Mouse (Mus musculus): ENCODE data around the gene Nrbp1.

The Nrbp1 gene

DNA sequence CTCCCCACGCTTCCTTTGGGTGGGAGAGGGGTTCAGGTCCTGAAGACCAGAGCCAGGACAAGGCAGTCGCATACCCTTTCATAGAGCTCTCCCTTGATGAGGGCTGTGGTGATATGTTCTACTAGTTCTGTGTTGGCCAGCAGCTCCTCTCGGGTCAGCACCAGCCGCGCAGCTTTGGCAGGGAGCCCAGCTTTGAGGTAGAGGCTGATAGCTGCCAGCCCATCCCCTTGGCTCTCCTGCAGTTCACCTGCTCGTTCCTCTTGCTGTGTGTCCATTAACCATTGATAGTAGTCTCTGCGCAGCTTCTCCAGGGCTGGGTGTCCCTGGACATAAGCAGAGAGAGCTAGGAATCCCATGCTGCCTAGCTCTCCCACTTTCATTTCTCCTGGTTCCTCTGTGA is 25.4 kb downstream of the Nrbp1 start:
- no peak for DNase-seq (ENCODE audit: low spot score in 2 of 2)

DNA sequence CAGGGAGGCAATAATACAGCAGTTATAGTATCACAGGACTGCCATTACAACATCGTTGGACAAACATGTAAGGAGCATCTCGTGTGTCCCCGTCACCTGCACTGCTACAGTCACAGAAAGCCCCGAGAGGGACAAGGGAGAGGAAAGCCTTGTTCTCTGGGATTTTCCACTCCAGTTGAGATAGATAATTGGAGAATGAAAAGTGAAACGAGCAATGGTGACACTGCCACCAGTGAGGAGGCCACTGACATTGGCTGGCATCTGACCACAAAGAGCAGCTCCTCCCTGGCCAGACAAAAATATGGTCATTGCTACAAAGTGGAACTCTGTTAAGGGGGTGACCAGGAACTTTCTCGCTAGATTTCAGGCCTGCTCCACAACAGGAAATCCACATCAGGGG is 27.0 kb downstream of the Nrbp1 start:
- DNase-seq (ENCODE audit: low spot score in 2 of 2): no peak

DNA sequence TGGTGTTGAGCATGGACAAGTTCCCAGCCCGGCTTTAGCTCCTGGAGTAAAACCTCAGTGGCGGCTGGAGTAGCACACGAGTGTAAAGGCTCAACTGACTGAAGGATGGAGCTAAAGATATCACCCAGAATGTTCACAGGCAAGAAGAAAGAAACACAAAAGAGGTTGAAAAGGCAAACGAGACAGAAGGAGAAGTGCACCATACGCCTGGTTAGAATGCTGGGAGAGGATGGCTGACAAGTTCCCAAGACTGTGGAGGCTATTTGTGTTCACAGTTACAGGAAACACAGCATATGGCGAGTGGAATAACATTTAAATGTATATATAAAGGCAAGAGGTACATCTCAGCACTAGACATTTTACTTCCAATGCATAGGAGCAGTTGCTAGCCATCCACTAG is 32.4 kb downstream of the Nrbp1 start:
- no peak for DNase-seq (ENCODE audit: low spot score in 2 of 2)

DNA sequence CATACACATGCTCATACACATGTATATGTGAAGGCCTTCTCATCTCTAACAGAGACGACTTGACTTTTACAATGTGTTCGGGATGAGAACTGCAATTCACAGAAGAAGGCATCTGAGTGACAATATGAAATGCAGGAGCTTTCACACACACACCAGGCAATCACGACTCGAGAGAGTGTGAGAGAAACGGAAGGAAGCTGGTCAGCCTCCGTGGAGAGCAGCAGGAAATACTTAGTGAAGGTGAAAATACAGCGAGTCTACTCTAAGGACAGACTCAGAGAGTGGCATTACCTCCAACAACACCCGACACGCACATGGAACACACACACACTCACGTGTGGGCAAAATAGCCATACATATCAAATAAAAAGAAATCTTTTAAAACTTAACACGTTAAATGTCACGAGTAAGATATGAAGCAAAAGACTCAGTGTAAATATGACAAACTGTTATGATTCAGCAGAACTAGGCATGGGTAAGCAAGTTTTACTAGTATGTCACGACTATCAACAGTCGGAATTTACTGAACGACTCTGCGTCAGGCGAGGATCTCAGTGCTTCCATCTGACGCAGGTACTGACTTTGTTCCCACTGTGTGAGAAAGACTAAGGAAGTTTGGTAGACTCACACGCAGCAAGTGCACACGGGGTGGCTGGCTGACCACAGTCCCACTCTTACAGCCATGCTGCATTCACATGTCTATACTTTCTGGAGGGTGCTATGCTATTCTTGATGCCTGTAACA is 38.8 kb downstream of the Nrbp1 start:
- no peak for DNase-seq (ENCODE audit: low spot score in 2 of 2)

DNA sequence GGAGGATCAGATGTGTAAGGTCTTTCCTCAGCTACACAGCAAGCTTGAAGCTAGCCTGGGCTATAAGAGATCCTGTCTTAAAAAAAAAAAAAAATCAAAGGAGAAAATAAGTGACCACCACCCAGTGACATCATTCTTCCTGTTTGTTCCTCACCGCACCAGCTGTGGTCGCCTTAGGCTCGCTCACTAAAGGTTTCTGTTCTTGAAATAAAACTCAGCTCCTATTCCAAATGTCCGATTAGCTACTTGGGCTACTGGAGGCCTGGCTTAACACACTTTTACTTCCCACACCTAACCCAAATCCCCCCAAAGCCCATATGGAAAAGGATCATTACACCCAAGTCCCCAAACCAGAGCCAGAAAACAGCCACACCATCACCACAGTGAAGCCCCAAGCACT is 47.6 kb downstream of the Nrbp1 start:
- no peak for DNase-seq (ENCODE audit: low spot score in 2 of 2)

DNA sequence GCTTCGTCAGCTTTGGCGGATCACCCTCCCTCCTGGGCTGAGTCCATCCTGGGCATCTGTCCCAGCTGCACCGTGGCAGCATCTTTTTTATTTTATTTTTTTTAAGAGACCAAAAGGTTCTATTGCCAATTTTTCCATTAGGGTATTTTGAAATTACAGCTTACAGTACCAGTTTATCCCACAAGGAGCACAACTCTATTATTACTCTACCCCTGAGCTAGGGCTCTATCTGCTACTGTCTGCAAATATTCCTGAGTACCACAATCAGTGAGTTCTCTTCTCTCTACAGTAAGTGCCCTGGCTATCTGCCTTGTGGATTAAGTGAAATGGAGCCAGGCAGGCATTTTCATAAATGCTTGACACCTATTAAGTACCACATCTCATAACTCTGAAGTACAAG is 48.0 kb downstream of the Nrbp1 start:
- DNase-seq (ENCODE audit: low spot score in 2 of 2): no peak

DNA sequence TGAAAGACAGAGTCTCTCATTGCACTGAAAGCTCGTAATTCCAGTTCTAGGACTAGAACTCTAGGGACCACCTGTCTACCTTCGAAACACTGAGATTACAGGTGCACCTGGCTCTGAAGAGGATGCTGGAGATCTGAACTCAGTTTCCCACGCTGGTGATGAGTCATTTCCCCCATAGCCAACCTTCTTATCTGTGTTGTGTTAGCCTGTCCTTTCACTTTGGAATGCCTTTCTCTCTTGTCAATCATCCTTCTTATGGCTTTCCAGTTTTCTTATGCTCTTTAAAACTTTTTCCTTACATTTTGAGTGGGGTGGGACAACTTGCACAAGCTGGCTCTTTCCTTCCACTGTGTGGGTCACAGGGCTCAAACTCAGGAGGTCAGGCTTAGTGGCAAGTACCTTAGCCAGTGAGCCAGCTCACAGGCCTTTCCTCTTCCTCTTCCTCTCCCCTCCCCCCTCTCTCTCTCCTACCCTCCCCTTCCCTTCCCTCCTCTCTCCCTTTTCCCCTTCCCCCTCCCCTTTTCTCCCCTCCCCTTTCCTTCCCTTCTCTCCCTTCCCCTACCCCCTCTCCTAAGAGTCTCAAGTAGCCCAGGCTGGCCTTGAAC is 49.1 kb downstream of the Nrbp1 start:
- DNase-seq (ENCODE audit: low spot score in 2 of 2): no peak

DNA sequence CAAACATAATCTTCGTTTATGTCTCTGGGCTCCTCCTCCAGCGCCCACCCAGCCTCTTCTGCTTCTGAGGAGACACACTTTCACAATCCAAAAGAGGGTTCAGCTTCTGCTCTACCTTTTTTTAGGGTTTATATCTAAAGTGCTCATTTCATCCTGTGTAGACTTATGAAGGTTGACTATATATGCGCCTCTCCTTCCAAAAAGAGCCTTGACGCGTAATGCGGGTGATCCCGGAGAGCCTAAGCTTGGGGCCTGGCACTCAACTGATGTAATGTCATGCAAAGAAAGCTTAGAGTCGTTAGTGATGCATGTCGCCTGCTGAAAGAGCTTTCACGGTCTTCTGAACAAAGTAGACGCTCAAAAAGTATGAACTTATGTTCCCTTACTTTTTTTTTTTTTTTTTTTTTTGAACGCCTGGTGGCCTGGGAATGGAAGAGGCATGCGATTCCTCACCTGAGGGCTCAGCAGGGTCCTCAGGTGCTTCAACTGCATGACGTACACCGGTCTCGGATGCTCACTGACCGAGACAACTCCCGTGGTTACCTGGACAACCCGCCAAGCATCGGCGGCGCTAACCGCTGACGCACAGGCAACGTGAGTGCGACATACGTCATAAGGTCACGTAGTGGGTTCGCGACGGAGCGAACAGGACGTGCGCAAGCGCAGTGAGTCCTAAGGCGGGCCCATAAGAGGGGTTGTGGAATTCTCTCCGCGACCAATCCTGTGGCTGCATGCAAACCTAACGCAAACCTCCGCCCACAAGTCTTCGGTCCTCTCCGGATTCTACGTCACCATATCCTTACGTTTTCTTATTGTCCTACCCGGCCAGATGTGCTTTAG is 50.1 kb downstream of the Nrbp1 start, which contains the start of gene Ift172:
Gene Ift172 (minus strand): TSS at position 596 of the 840 bp plus-strand sequence.
- DNase-seq (ENCODE audit: low spot score in 2 of 2): peak; percentile 94 to 96

DNA sequence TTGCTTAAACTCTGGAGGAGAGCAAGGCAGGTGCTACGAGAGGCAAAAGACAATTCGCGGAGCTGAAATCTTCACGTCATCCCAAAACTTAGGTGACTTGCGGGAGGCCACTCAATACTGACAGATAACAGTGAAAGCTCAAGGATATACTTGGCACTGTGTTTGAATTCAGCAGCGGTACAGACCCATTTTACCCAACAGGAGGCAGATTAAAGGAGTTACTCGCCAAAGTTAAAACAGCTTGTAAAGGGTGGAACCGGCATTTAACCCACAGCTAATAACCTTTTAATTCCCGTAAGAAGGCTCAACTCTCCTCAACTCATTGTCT is 50.7 kb downstream of the Nrbp1 start:
- DNase-seq (ENCODE audit: low spot score in 2 of 2): no peak

DNA sequence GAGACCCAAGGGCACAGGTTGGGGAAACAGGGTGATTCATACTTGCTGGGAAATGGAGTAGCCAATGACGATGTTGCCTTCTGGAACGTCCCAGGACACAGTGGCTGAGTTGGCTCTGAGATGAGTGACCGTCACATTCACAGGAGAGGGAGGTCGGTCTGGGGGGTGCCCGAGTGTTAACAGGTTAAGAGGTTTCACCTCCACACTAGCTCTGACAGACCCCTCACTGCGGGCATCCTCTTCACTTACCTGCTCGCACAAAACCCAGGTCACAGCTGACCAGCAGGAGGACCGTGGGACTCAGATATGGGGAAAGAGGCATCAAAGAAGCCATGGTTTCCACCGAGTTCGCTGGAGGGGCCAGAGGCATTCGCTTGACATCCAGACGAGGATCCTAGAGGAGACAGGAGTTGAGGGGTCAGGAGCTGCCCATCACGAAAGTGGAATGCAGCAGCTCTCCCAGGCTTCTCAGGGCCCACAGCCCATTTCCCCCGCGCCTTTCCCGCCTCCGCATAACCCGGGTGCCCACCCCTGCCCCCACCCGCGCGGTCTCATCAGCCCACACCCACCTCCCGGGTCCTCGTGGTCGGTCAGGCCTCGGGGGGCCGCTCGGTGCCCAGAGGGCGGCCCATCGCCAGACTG is 54.4 kb downstream of the Nrbp1 start:
- DNase-seq (ENCODE audit: low spot score in 2 of 2): peak in 1 of 2 experiments; percentile 22

DNA sequence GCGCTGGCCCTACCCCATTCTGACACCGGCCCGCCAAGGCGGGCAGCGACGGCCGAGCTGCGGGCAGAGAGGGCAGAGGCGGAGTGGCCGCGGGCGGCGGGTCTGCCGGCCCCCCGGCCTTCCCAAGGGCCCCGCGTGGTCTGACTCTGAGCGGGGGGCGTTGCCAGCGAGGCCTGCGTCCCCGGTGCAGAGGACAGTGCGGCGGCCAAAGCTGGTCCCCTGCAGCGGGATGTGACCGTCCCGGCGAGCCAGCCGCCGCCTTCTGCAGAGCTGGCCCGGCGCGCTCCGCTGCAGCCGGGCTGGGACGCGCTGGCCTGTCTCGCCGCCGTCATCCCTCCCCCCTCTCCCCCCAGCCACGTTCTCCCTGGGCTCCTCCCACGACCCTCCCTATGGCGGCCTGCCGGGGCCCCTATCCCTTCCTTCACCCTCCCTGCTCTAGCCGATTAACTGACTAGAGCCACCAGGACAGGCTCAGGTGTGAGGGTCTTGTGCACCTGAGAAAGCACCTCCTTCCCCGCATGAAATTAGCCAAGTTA is 55.0 kb downstream of the Nrbp1 start, which contains the start of gene Fndc4:
Gene Fndc4 (minus strand): TSS at position 475 of the 536 bp plus-strand sequence.
- peak in 1 of 2 experiments; percentile 55 for DNase-seq (ENCODE audit: low spot score in 2 of 2)

DNA sequence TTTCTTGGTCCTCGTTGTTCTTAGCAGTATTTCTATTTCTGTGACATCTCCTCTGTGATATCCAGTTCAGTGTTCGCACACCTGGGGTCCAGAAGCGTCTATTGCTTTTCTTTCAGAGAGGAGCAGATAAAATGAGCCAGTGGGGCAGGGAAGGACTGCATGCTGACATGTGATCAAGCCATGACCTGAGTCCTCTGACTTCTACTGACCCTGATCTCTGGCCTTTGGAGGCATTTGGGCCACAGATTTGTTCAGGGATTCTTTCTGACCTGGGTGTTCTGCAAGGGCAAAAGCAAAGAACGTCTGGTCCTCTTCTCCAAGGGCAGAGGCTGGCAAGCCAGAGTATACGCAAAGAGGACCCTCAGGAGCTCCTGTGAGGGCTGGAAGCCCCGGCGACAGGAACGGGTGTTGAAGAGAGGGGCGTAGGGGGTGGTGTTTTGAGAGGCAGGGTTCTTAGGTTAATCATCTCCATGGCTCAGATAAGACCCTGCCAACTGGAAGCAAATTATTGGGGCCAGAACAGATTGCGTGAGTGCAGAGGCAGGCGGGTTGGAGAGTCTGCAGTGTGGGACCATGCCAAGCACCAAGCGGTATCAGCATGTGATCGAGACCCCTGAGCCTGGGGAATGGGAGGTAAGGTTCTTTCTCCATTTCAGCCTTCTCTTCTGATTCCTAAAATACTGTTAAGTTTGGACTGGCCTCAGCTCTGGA is 56.5 kb downstream of the Nrbp1 start, which contains the start of gene Gckr:
Gene Gckr (plus strand): TSS at position 397 of the 711 bp plus-strand sequence.
- DNase-seq (ENCODE audit: low spot score in 2 of 2): no peak

DNA sequence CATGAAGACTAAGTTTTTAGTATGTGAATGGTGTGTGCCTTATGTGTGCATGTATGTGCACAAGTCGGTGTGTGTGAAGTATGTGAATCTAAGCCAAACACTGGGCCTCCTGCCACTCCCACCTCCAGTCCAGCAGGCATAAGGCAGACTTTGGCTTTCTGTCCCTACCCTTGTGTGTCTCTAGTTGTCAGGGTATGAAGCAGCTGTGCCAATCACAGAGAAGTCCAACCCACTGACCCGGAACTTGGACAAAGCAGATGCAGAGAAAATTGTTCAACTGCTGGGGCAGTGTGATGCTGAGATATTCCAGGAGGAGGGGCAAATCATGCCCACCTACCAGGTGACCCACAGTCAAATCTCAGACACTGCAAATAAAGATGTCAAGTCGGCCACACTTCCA is 57.3 kb downstream of the Nrbp1 start:
- DNase-seq (ENCODE audit: low spot score in 2 of 2): no peak

DNA sequence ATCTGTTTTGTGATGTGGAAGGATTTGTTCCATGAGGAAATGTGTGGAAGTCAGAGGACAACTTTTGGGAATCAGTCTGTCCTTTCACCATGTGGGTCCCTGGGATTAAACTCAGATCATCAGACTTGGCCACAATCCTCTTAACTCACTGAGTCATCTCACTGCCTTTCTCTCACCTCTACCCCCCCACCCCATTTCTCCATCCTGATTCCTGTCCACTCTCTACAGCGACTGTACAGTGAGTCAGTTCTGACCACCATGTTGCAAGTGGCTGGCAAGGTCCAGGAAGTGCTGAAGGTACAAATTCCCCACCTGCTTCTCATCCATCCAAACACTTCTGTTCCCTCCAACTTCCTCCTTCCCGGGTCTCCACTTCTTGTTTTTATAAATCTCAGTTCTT is 57.8 kb downstream of the Nrbp1 start:
- no peak for DNase-seq (ENCODE audit: low spot score in 2 of 2)
